Mouse (Mus musculus) erythroblast, embryonic 14.5 days (primary cell): Measurements from ENCODE around the gene Nav2.

ENCODE experiments used
- GATA1 ChIP-seq: IDR thresholded peaks from 2 replicates; pipeline ENCODE4 v1.6.1; 2012; ENCODE audit warnings: low read length, inconsistent platforms, mixed read lengths
- TAL1 ChIP-seq: IDR thresholded peaks from 3 replicates; pipeline ENCODE4 v1.6.1; 2012; ENCODE audit warnings: low read length, inconsistent platforms, mixed read lengths

- TF ChIP-seq GATA1 = no peak
- TF ChIP-seq TAL1 = no peak
Observed at GRCm38 (mm10) chr7:49334163-49334562, 425.6 kb downstream of the Nav2 start.
